Mouse (Mus musculus) urinary bladder, postnatal 25 days (tissue): ENCODE measurements around the gene Fbxo28.
"Not testable (repeated sequence)": the region's sequence is repeated elsewhere in the genome, so short reads cannot be mapped to it uniquely, and the experiment has no call there.

Experiments used
- DNase-seq: peaks from one replicate; pipeline ENCODE4 v3.0.0; 2022; ENCODE audit warnings: low spot score

Gene Fbxo28

GRCm38 (mm10) chr1:182341993-182342392 is 564 bp upstream of the Fbxo28 start:
- no peak for DNase-seq

GRCm38 (mm10) chr1:182340281-182340680 is 1.1 kb downstream of the Fbxo28 start:
- DNase-seq: no peak

- DNase-seq: no peak
These were observed 2.4 kb downstream of the Fbxo28 start for GRCm38 (mm10) chr1:182338961-182339565.

- DNase-seq: no peak
These were observed 7.5 kb downstream of the Fbxo28 start for GRCm38 (mm10) chr1:182333766-182334437.

GRCm38 (mm10) chr1:182332090-182333034 is 9.1 kb downstream of the Fbxo28 start:
- DNase-seq: no peak

- no peak for DNase-seq
These were observed 15.5 kb downstream of the Fbxo28 start for GRCm38 (mm10) chr1:182325919-182326318.

- DNase-seq: no peak
These were observed 16.9 kb downstream of the Fbxo28 start for GRCm38 (mm10) chr1:182324552-182324951.

GRCm38 (mm10) chr1:182323139-182323538 is 18.3 kb downstream of the Fbxo28 start:
- no peak for DNase-seq

GRCm38 (mm10) chr1:182314201-182314600 is 27.2 kb downstream of the Fbxo28 start:
- DNase-seq: no peak

- no peak for DNase-seq
These were observed 28.2 kb downstream of the Fbxo28 start for GRCm38 (mm10) chr1:182313181-182313580.

GRCm38 (mm10) chr1:182311376-182311775 is 30.1 kb downstream of the Fbxo28 start:
- no peak for DNase-seq

- no peak for DNase-seq
These were observed 31.1 kb downstream of the Fbxo28 start for GRCm38 (mm10) chr1:182310316-182310715.

- no peak for DNase-seq
These were observed 32.0 kb downstream of the Fbxo28 start for GRCm38 (mm10) chr1:182309403-182309802.

GRCm38 (mm10) chr1:182302916-182303315 is 38.5 kb downstream of the Fbxo28 start:
- no peak for DNase-seq

- DNase-seq: no peak
These were observed 39.1 kb downstream of the Fbxo28 start for GRCm38 (mm10) chr1:182302176-182302870.

GRCm38 (mm10) chr1:182297821-182298220 is 43.6 kb downstream of the Fbxo28 start:
- DNase-seq: no peak

- DNase-seq: no peak
These were observed 44.2 kb downstream of the Fbxo28 start for GRCm38 (mm10) chr1:182297246-182297645.

GRCm38 (mm10) chr1:182296816-182297215 is 44.6 kb downstream of the Fbxo28 start:
- no peak for DNase-seq

GRCm38 (mm10) chr1:182296141-182296540 is 45.3 kb downstream of the Fbxo28 start:
- no peak for DNase-seq

GRCm38 (mm10) chr1:182292291-182292690 is 49.1 kb downstream of the Fbxo28 start:
- no peak for DNase-seq

GRCm38 (mm10) chr1:182290741-182291140 is 50.7 kb downstream of the Fbxo28 start:
- not testable (repeated sequence) for DNase-seq

- no peak for DNase-seq
These were observed 51.6 kb downstream of the Fbxo28 start for GRCm38 (mm10) chr1:182289781-182290180.
